Mouse (Mus musculus) stomach, postnatal 0 days (tissue): ENCODE results near the gene Sirt2. TPM values are rescaled to one million over a fixed set of nuclear protein-coding genes. Genes with fewer than 3 reads are reported as not detected.

Experiments
- ATAC-seq: fragments of 200-750 bp; cut with Nextera tagmentation; 2 replicates; pipeline ENCODE4 v1.8.0; 2017; ENCODE audit not compliant: low FRiP score, low TSS enrichment
- DNase-seq: peaks from one replicate; pipeline ENCODE4 v3.0.0-alpha.2; 2016; ENCODE audit warnings: low spot score
- H3K27ac ChIP-seq: fragments of 300-500 bp; sonication (generic); replicated peaks from 2 replicates; pipeline ENCODE4 v1.5.1; 2014; ENCODE audit warnings: mild to moderate bottlenecking, control low read depth
- H3K27me3 ChIP-seq: fragments of 300-500 bp; sonication (generic); 2 replicates; pipeline ENCODE4 v1.6.1; 2014; ENCODE audit warnings: low read length; ENCODE audit not compliant: control insufficient read depth, insufficient read depth
- H3K36me3 ChIP-seq: fragments of 300-500 bp; sonication (generic); 2 replicates; pipeline ENCODE4 v1.6.1; 2014; ENCODE audit warnings: low read length, mixed read lengths; ENCODE audit not compliant: control insufficient read depth, insufficient read depth
- H3K4me1 ChIP-seq: fragments of 300-500 bp; sonication (generic); replicated peaks from 2 replicates; pipeline ENCODE4 v1.6.1; 2014; ENCODE audit warnings: antibody characterized with exemption; ENCODE audit not compliant: control insufficient read depth, insufficient read depth
- H3K4me2 ChIP-seq: fragments of 300-500 bp; sonication (generic); replicated peaks from 2 replicates; pipeline ENCODE4 v1.6.1; 2014; ENCODE audit warnings: low read depth, mild to moderate bottlenecking, control low read depth, moderate library complexity
- H3K4me3 ChIP-seq: fragments of 300-500 bp; sonication (generic); 2 replicates; pipeline ENCODE4 v1.5.1; 2014; ENCODE audit warnings: low read depth, low read length, control low read depth
- H3K9ac ChIP-seq: fragments of 300-500 bp; sonication (generic); 2 replicates; pipeline ENCODE4 v1.6.1; 2014; ENCODE audit warnings: mild to moderate bottlenecking, low read length, control low read depth, mixed read lengths
- H3K9me3 ChIP-seq: fragments of 300-500 bp; sonication (generic); 2 replicates; pipeline ENCODE4 v1.6.1; 2016; ENCODE audit warnings: low read length; ENCODE audit not compliant: control insufficient read depth
- CTCF ChIP-seq: IDR thresholded peaks from 2 replicates; pipeline ENCODE4 v1.5.1; 2016; ENCODE audit warnings: antibody characterized with exemption, low read depth, mild to moderate bottlenecking, moderate library complexity
- EP300 ChIP-seq: optimal IDR thresholded peaks from 2 replicates; pipeline ENCODE3; 2016; ENCODE audit warnings: antibody characterized with exemption
- WGBS: fragments of 180-500 bp; shearing (Covaris S2); extraction: QIAGEN DNeasy Blood & Tissue Kit; methylation state at CpG from one replicate; pipeline ENCODE4 v1.1.7; 2014; 5-methylcytosine and 5-hydroxymethylcytosine counted together
- polyA plus RNA-seq: library from polyadenylated mRNA; unstranded; fragments of >200 nt; fragmentation: Nextera tagmentation; extraction: Ambion mirVana; gene quantifications from 2 replicates; pipeline ENCODE4 v1.2.1, GENCODE M21; 2015

The Sirt2 gene
- polyA plus RNA-seq, 1 experiment from 2014 or later, result 35.3 TPM

DNA sequence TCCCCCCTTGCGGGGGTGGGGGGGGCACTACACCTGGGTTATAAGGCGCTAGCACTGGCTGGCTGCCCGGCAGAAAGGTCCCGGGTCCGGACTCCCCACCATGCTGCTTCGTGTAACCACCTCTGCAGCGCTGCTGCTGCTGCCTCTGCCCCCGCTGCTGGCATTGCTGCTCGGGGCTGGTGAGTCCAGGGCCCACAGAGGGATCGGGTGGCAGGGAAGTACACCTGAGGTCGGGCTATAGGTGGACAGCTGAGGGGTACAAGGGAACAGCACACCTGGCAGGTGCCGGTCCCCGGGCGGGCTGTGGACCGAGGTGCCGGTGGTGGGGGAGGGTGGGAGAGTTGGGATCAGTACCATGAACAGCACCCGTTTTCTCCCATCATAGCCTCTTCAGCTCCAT, 10.5 kb upstream of the Sirt2 start, which contains the start of gene Ccer2:
Gene Ccer2, plus strand, starts transcription at position 96 of the 400 bp plus-strand sequence.
- no peak within 1 kb of the TSS; the same call in none of the 2 replicates for H3K4me2 ChIP-seq
- no peak within 1 kb of the TSS for H3K4me3 ChIP-seq
- H3K27me3 ChIP-seq, result no peaks in the 10 kb centered on the region
- peaks cover 17% of the 10 kb centered on the region for H3K36me3 ChIP-seq
- no peak within 1 kb of the TSS for H3K9ac ChIP-seq
- no peaks in the 10 kb centered on the region for H3K4me1 ChIP-seq
- ATAC-seq, result peak; percentile 14; the same call in 1 of the 2 replicates
- 1% methylated on average over 16 of the region's 17 CpGs for WGBS
- TF ChIP-seq CTCF (no peak), EP300 (no peak)
- no peak for DNase-seq
- H3K9me3 ChIP-seq, result no peaks in the 10 kb centered on the region
- no peak within 1 kb of the TSS for H3K27ac ChIP-seq

DNA sequence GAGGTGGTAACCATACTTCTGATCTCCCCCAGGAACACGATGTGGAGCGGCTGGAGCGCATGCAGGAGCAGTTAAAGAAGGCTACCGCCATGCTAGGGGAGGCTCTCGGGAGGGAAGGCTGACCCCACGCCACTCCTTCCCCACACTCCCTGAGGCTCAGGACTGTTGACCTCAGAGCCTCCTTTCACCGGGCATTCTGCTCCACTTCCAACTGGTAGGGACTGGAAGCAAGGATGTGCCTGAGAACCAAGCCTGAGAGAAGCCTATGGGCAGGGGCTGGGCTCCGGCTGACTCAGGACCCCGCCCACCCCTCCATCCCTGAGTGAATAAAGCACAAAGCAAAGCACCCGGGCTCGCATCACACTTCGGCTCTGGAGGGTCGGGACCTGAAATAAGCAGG, 7.9 kb upstream of the Sirt2 start:
- 82% methylated on average over 13 of the region's 13 CpGs for WGBS
- H3K27ac ChIP-seq, result no peak overlapping the region
- no peaks in the 10 kb centered on the region for H3K9me3 ChIP-seq
- H3K36me3 ChIP-seq, result peaks cover 18% of the 10 kb centered on the region
- H3K9ac ChIP-seq, result no peak overlapping the region
- ATAC-seq (no peak), DNase-seq (no peak)
- TF ChIP-seq CTCF (no peak), EP300 (no peak)
- H3K4me2 ChIP-seq, result no peak overlapping the region
- H3K27me3 ChIP-seq, result no peaks in the 10 kb centered on the region
- no peaks in the 10 kb centered on the region for H3K4me1 ChIP-seq
- H3K4me3 ChIP-seq, result no peak overlapping the region

DNA sequence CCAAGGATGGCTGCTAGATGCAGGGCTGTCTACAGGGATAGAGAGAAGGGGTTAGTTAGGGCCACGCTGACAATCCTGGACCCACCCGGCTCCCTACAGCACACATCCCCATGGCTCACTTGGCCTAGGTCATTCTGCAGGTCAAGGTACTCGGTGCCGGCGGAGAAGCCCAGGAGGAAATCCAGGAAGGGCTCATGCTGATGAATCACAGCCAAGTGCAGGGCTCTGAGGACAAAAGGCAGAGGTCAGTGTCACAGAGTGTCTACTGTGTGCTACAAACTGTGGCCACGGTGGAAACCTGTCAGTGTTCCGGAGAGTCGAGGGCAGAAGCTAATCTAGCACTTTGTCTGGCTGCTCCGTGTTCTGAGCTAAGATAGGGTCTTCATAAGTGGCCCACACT, 4.6 kb upstream of the Sirt2 start:
- no peak for DNase-seq
- no peak for TF ChIP-seq CTCF
- WGBS, result 89% methylated on average over 9 of the region's 9 CpGs
- H3K36me3 ChIP-seq, result peaks cover 18% of the 10 kb centered on the region
- no peak overlapping the region for H3K4me3 ChIP-seq
- no peak overlapping the region for H3K9ac ChIP-seq
- peaks cover 3% of the 10 kb centered on the region; the same call in 1 of the 2 replicates for H3K4me1 ChIP-seq
- H3K27ac ChIP-seq, result no peak overlapping the region
- no peaks in the 10 kb centered on the region for H3K9me3 ChIP-seq
- no peaks in the 10 kb centered on the region for H3K27me3 ChIP-seq
- no peak overlapping the region for H3K4me2 ChIP-seq
- no peak for ATAC-seq

DNA sequence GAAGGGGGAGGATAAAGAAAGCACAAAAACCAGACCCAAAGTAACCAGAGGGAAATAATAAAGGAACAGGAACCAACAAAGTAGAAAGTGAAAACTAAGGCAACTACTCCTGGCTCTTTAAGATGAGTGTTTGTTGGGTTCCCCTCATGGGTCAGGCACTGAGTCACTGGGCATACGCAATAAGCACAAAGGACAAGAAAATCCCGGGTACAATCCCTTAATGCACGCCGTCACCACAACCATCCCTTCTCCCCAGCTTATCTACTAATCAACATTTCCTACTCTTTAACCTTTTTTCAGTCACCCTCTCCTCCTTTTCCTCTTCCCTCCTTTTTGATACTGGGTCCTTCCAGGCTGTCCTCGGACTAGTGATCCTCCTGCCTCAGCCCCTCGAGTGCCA, 1.3 kb upstream of the Sirt2 start:
- Histone ChIP-seq H3K4me2 (peak overlapping the region; percentile 63), H3K27me3 (no peaks in the 10 kb centered on the region), H3K36me3 (peaks cover 11% of the 10 kb centered on the region), H3K27ac (no peak overlapping the region), H3K9me3 (no peaks in the 10 kb centered on the region), H3K4me3 (no peak overlapping the region), H3K9ac (no peak overlapping the region), H3K4me1 (peaks cover 8% of the 10 kb centered on the region)
- 63% methylated on average over 6 of the region's 6 CpGs for WGBS
- TF ChIP-seq EP300 (no peak), CTCF (no peak)
- DNase-seq, result no peak
- ATAC-seq, result no peak

DNA sequence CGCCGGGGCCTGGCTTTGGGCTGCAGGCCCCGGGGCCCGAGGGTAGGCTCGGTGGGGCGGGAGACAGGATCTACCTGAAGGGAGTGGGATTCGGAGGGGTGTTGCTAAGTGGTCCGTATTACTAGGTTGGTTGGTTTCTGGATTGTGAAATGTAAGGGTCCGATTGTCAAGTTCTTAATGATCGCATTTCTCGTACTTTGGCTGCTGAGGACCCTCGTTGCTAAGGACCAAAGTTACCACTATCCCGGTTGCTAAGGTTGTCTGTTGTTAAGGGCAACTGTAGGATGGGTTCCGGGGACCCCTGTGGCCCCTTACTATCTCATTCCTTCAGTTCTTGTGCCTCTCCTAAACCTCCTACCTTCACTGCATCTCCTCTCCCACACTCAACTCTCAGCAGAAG, 375 bp downstream of the Sirt2 start:
- no peak for DNase-seq
- no peaks in the 10 kb centered on the region for H3K36me3 ChIP-seq
- peak overlapping the region; percentile 70 for H3K9ac ChIP-seq
- 6% methylated on average over 14 of the region's 14 CpGs for WGBS
- peaks cover 8% of the 10 kb centered on the region for H3K4me1 ChIP-seq
- H3K27me3 ChIP-seq, result no peaks in the 10 kb centered on the region
- H3K4me2 ChIP-seq, result peak overlapping the region; percentile 60
- H3K9me3 ChIP-seq, result no peaks in the 10 kb centered on the region
- no peak for ATAC-seq
- H3K27ac ChIP-seq, result no peak overlapping the region
- H3K4me3 ChIP-seq, result peak overlapping the region; percentile 74
- TF ChIP-seq EP300 (no peak), CTCF (no peak)

DNA sequence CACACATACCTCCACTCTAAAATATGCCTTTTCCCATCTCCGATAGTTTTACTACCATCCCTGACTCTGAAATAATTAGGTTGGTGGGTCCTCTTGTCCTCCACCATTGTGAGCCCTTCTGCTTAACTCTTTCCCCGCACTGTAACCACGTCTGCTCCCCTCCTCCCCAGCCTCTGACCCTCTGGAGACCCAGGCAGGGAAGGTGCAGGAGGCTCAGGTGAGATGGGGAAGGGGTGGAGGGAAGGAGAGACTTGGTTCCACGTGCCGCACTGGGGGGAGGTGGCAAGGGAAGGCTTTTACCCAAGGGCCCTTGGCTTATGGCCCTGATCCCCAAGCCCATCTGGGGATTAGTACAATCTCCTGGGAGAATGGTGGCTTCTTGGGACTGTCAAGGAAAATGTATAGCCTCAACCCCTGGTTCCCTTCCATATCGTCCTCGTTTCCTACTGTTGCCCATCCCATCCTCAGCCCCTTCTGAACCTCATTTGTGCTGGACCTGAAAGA, 979 bp downstream of the Sirt2 start, which contains the start of gene Nfkbib:
Gene Nfkbib, minus strand, starts transcription at position 51 of the 504 bp plus-strand sequence.
- H3K27ac ChIP-seq, result no peak within 1 kb of the TSS
- DNase-seq (no peak), ATAC-seq (no peak)
- H3K4me1 ChIP-seq, result peaks cover 8% of the 10 kb centered on the region
- peak within 1 kb of the TSS; percentile 74 for H3K4me3 ChIP-seq
- WGBS, result 56% methylated on average over 7 of the region's 7 CpGs
- no peaks in the 10 kb centered on the region for H3K9me3 ChIP-seq
- H3K27me3 ChIP-seq, result no peaks in the 10 kb centered on the region
- H3K36me3 ChIP-seq, result no peaks in the 10 kb centered on the region
- TF ChIP-seq EP300 (no peak), CTCF (no peak)
- H3K4me2 ChIP-seq, result peak within 1 kb of the TSS; percentile 63
- peak within 1 kb of the TSS; percentile 70 for H3K9ac ChIP-seq
